Mouse (Mus musculus): Measurements from ENCODE around the gene Mmp9. TPM values are rescaled to one million over a fixed set of nuclear protein-coding genes. Genes with fewer than 3 reads are reported as not detected.

Gene Mmp9
- total RNA-seq, 2 experiments from 2014 or later: 1.4 TPM

GRCm38 (mm10) chr2:164975611-164976010, 35.0 kb downstream of the Mmp9 start:
- TF ChIP-seq CTCF (IDR thresholded peaks at IDR 0.05): no peak
- intact Hi-C loops (cut with DNase I): no loop called here
- DNase-seq (ENCODE audit: extremely low spot score in 1 of 2, low spot score in 2 of 2): no peak
- no peak overlapping the region for H3K4me3 ChIP-seq
- H3K27ac ChIP-seq: no peak overlapping the region; the same call in 1 of the 2 replicates

DNA sequence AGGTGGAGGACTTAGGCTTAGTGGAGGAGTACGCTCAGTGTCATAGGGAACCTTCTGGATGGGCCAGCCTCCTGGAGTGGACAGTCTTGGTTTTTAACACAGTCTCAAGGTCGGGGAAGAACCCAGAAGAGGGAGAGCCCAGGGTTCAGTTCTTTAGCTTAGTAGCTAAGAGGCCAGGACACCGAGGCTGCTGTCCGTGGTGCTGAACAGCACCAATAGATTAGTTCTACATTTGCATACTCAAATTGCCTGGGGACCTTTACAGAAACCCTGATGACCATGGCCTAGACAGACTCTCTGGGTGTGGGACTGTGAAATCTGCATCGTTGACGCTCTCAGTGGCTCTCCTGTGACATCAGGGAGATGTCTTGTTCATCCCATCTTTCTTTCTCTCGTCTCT, 39.2 kb downstream of the Mmp9 start:
- no peak for TF ChIP-seq CTCF (IDR thresholded peaks at IDR 0.05)
- DNase-seq (ENCODE audit: extremely low spot score in 1 of 2, low spot score in 2 of 2): no peak
- Histone ChIP-seq H3K4me3 (no peak overlapping the region), H3K27ac (no peak overlapping the region)
- intact Hi-C loops (cut with DNase I): no loop called here

DNA sequence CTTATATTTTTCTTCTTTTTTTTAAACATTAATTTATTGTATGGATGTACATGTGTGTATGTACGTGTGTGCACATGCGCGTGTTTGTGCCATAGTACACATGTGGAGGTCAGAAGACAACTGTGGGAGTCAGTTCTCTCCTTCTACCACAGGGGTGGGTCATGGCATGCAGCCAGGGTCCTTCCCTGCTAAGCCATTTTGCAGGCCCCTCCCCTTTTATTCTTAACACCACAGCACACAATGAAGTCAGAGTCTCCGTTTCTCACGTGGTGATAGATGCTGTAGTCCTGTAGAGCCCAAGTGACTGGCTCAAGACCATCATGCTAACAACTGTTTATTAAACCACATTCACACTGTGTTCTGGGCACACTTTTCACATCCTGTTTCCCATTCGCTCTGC, 45.4 kb downstream of the Mmp9 start:
- TF ChIP-seq CTCF (IDR thresholded peaks at IDR 0.05): no peak
- intact Hi-C loops (cut with DNase I): no loop called here
- no peak for DNase-seq (ENCODE audit: extremely low spot score in 1 of 2, low spot score in 2 of 2)
- H3K27ac ChIP-seq: no peak overlapping the region
- H3K4me3 ChIP-seq: no peak overlapping the region

GRCm38 (mm10) chr2:164986371-164987027, 45.9 kb downstream of the Mmp9 start:
- no peak overlapping the region for H3K27ac ChIP-seq
- H3K4me3 ChIP-seq: no peak overlapping the region
- intact Hi-C loops (cut with DNase I): no loop called here
- TF ChIP-seq CTCF (IDR thresholded peaks at IDR 0.05): no peak
- DNase-seq (ENCODE audit: extremely low spot score in 1 of 2, low spot score in 2 of 2): no peak

GRCm38 (mm10) chr2:164988777-164989176, 48.2 kb downstream of the Mmp9 start:
- DNase-seq (ENCODE audit: extremely low spot score in 1 of 2, low spot score in 2 of 2): no peak
- intact Hi-C loops (cut with DNase I): no loop called here
- H3K27ac ChIP-seq: no peak overlapping the region
- no peak for TF ChIP-seq CTCF (IDR thresholded peaks at IDR 0.05)
- H3K4me3 ChIP-seq: no peak overlapping the region

- DNase-seq (ENCODE audit: extremely low spot score in 1 of 2, low spot score in 2 of 2): no peak
- Histone ChIP-seq H3K4me3 (no peak overlapping the region), H3K27ac (peak overlapping the region; percentile 11; the same call in 1 of the 2 replicates)
- intact Hi-C loops (cut with DNase I): no loop called here
- no peak for TF ChIP-seq CTCF (IDR thresholded peaks at IDR 0.05)
Observed at GRCm38 (mm10) chr2:164991111-164991510, 50.5 kb downstream of the Mmp9 start.

DNA sequence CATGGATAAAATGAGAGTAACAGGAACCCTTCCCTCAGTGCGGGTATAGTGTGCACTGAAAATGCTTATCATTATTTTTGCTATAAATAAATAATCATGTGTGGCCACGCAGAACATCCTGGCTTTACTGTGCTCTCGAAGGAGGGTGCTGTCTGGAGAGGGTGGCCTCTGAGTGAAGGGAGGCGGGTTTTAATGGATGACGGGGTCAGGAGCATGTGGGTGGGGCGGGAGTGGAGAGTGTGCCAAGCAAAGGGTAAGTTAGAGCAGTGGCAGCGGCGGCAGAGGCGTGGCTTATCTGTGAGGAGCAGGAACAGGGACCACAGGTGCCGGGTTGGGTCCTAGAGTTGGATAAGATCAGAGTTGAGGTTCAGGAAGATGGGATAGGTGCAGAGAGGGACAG, 51.2 kb downstream of the Mmp9 start:
- H3K4me3 ChIP-seq: no peak overlapping the region
- H3K27ac ChIP-seq: no peak overlapping the region
- TF ChIP-seq CTCF (IDR thresholded peaks at IDR 0.05): no peak
- no peak for DNase-seq (ENCODE audit: extremely low spot score in 1 of 2, low spot score in 2 of 2)
- intact Hi-C loops (cut with DNase I): no loop called here

GRCm38 (mm10) chr2:164994156-164994555, 53.6 kb downstream of the Mmp9 start:
- no peak for TF ChIP-seq CTCF (IDR thresholded peaks at IDR 0.05)
- intact Hi-C loops (cut with DNase I): loop anchor here (2.0 kb wide), 1 partner anchor 25 kb away; no protein-coding TSS in a partner anchor

DNA sequence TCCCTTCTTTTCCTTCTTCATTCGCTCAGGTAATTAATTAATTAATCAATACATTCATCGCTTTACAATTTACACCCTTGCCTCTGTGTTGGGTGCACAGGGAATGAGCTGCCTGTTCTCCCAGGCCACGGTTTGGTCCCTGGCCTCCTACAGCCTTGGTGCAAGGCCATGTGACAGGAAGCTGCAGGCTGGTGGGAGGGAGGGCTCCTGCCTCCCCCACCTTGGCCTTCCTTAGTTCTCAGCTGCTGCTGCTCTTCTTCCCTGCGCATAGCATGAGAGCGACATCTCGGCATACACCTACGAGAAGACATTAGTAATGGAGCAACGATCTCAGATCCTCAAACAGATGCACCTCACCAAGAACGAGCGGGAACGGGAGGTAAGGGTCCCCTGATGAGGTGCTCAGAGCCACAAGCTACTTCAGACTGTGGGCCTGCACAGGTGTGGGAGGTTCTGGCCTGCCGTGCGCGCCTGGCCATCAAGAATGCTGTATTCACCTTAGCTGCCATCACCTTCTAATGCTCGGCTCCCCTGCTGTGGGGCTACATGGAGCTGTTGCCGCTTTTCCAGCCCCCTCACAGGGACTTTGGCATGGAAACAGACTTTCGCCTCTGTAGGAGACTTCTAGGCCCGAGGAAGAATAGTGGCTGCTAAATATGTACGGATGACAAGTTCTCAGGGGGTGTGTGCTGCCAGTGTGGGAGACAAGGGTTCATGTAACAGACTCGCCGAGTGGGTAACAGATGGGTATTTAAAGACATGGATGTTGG, 54.3 kb downstream of the Mmp9 start:
- intact Hi-C loops (cut with DNase I): loop anchor here (2.0 kb wide), 1 partner anchor 26 kb away; no protein-coding TSS in a partner anchor
- H3K4me3 ChIP-seq: no peak overlapping the region
- peak; percentile 61 to 67 for DNase-seq (ENCODE audit: extremely low spot score in 1 of 2, low spot score in 2 of 2)
- no peak; the same call in 1 of the 2 replicates for TF ChIP-seq CTCF (IDR thresholded peaks at IDR 0.05)
- peak overlapping the region; percentile 84 for H3K27ac ChIP-seq

More at GRCm38 (mm10) chr2:164994156-164994555, 53.6 kb downstream of the Mmp9 start:
- no peak for DNase-seq (ENCODE audit: extremely low spot score in 1 of 2, low spot score in 2 of 2)
- no peak overlapping the region for H3K4me3 ChIP-seq
- H3K27ac ChIP-seq: peak overlapping the region; percentile 84

DNA sequence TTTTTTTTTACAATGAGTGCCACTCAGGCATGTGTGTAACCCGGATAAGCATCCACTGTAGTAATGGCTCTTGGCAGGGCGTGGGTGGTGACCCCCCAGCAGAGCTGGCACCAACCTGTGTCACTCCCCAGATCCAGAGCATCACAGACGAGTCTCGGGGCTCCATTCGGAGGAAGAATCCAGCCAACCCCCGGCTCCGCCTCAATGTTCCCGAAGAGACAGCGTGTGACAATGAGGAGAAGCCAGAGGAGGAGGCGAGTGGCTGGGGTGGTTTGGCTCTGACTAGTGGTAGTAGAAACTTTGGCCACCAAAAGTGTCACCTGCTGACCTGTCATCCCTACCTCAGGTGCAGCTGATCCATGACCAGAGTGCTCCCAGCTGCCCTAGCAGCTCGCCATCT, 55.4 kb downstream of the Mmp9 start:
- H3K27ac ChIP-seq: peak overlapping the region; percentile 84
- DNase-seq (ENCODE audit: extremely low spot score in 1 of 2, low spot score in 2 of 2): no peak
- TF ChIP-seq CTCF (IDR thresholded peaks at IDR 0.05): no peak

DNA sequence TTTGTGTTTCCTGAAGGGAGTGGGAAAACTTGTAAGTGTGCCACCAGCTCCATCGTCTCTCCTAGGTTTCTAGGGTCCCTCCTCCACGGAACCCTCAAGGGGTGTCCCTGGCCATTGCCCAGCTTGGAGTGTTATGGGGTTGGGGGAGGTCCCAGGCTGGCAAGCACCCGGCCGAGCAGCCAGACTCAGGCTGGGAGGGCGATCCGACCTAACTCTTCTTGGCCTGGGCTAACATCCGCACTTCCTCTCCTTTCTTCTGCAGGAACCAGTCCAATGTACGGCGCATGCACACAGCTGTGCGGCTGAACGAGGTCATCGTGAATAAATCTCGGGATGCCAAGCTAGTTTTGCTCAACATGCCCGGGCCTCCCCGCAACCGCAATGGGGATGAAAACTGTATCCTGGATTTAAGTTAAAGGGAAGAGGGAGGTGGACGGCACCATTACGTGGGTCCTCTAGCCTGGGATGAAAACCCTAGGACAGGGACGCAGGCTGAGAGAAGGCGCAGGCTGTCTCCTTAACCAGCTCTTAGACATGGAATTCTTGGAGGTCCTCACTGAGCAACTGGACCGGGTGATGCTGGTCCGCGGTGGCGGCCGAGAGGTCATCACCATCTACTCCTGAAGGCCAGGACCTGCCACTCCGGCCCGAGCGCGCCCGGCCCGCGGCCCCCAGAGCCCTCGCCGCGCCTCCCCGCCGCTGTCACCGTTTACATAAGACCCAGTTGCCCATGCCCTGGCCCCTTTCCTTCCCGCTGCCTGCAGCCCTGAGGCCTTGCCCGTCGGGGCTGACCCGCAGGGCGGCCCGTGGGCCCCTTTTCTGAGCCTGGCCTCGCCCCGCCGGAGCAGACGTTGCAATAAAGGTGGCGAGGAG, 56.5 kb downstream of the Mmp9 start:
- DNase-seq (ENCODE audit: extremely low spot score in 1 of 2, low spot score in 2 of 2): no peak

More for the DNA sequence above, 55.4 kb downstream of the Mmp9 start:
- intact Hi-C loops (cut with DNase I): loop anchor here (2.0 kb wide), 1 partner anchor 27 kb away; no protein-coding TSS in a partner anchor
- H3K4me3 ChIP-seq: no peak overlapping the region

More for the DNA sequence above, 56.5 kb downstream of the Mmp9 start:
- TF ChIP-seq CTCF (IDR thresholded peaks at IDR 0.05): no peak
- no peak overlapping the region for H3K4me3 ChIP-seq
- peak overlapping the region; percentile 81 for H3K27ac ChIP-seq
- intact Hi-C loops (cut with DNase I): no loop called here
